Mouse (Mus musculus): ENCODE measurements at regions not wholly inside any gene's neighbourhood (a gene's known extent, or its start where the extent isn't known, plus 50 kb on each side); places are given as distances from the start of the nearest gene placed in this dataset.

DNA sequence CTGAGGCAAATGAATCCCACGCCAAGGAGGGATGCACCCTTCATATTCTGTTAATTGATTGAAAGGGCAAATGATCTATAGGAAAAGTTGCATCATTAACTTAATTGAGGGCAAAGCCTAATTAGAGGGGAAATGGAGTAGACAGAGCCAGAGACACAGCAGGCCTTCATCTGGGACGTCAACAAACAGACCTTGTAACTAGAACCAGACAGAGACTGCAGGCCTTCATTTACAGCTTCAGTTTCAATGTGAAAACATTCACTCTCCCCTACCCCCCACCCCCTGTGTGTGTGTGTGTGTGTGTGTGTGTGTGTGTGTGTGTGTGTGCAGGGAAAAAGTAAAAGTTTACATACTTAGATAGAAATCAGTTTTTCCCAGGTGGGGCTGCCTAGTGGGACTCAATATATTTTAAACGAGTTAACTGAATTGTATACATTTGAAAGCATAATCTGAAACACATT is 97.2 kb downstream of the Spry2 start:
- ATAC-seq (ENCODE audit: extremely low read depth, insufficient number of reproducible peaks, low FRiP score, poor library complexity, severe bottlenecking), result no peak
- H3K36me3 ChIP-seq (replicated peaks), result no peaks in the 10 kb centered on the region
- TF ChIP-seq CTCF (IDR thresholded peaks at IDR 0.05; ENCODE audit: low read depth, low read length), result no peak
- no peak for TF ChIP-seq POLR2AphosphoS5 (IDR thresholded peaks at IDR 0.05; ENCODE audit: insufficient replicate concordance, low read depth, low read length)
- TF ChIP-seq TAL1 (conservative IDR thresholded peaks at IDR 0.05; ENCODE audit: low read depth, low read length), result no peak
- TF ChIP-seq GATA2 (IDR thresholded peaks at IDR 0.05; ENCODE audit: borderline replicate concordance, low read depth, low read length), result no peak
- TF ChIP-seq GATA1 (IDR thresholded peaks at IDR 0.05; ENCODE audit: borderline replicate concordance, low read length), result no peak

DNA sequence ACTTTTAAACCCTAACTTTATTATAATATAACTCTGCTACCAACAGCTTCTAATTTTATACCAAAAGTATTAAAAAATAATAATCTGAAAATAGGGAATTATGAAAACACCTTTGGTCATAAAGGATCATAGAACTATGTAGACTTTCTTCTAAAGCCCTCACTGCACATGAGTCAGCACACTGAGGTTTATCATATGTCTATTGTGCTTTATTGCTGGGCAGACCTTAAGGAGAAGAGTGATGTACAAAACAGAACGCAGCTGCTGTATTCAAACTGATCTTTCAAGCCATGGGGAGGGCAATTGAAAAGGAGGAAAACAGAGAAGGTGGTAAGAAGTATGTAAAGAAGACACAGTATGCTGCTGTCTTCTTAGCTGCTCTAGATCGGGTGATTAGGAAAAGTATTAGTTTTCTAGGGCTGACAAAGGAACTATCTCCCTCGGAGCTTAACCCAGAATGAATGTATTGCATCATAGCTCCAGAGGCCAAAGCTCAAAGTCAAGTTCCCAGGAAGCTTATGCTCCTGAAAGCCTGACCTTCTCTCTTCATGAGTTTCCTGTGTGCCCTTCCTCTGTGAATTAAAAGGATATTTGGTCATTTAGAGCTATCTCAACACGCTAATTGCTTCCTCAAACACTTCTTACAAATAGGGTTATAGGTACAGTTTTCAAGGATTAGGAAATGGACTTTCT is 103.5 kb downstream of the Spry2 start:
- Histone ChIP-seq H3K4me1 (ENCODE audit: insufficient read depth, low read depth, low read length) (no peaks in the 10 kb centered on the region), H3K27me3 (ENCODE audit: insufficient read depth, low read length) (no peaks in the 10 kb centered on the region), H3K9me3 (replicated peaks) (peaks cover 26% of the 10 kb centered on the region), H3K36me3 (replicated peaks) (no peaks in the 10 kb centered on the region), H3K4me3 (ENCODE audit: low read depth, low read length) (no peak overlapping the region)
- DNase-seq (ENCODE audit: low spot score) (no peak), ATAC-seq (ENCODE audit: extremely low read depth, insufficient number of reproducible peaks, low FRiP score, poor library complexity, severe bottlenecking) (no peak)
- no peak for TF ChIP-seq CTCF (IDR thresholded peaks at IDR 0.05; ENCODE audit: low read depth, low read length)
- no peak for TF ChIP-seq GATA1 (IDR thresholded peaks at IDR 0.05; ENCODE audit: borderline replicate concordance, low read length)
- no peak for TF ChIP-seq POLR2AphosphoS5 (IDR thresholded peaks at IDR 0.05; ENCODE audit: insufficient replicate concordance, low read depth, low read length)
- no peak for TF ChIP-seq TAL1 (conservative IDR thresholded peaks at IDR 0.05; ENCODE audit: low read depth, low read length)
- no peak for TF ChIP-seq GATA2 (IDR thresholded peaks at IDR 0.05; ENCODE audit: borderline replicate concordance, low read depth, low read length)

More for the DNA sequence above, 97.2 kb downstream of the Spry2 start:
- H3K4me3 ChIP-seq (ENCODE audit: low read depth, low read length), result no peak overlapping the region
- H3K9me3 ChIP-seq (replicated peaks), result peaks cover 32% of the 10 kb centered on the region
- DNase-seq (ENCODE audit: low spot score), result no peak
- no peaks in the 10 kb centered on the region for H3K27me3 ChIP-seq (ENCODE audit: insufficient read depth, low read length)
- H3K4me1 ChIP-seq (ENCODE audit: insufficient read depth, low read depth, low read length), result no peaks in the 10 kb centered on the region

DNA sequence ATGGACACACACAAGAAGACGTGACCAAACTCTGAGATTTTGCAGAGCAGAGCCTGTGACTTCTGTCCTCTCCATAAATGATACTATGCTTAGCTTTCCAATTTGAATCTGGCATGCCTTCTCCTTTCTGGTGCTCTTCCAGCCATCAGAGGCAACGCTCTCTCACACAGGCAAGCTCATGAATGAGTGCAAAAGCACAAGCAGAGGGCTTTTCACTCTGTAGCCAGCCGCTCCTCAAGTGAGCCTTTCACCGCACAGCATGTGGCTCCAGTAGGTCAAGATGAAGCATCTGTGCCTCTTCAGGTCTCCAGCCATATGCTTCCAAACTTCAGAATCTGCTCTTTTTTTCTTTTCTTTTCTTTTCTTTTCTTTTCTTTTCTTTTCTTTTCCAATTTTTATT is 106.2 kb downstream of the Spry2 start:
- ATAC-seq (ENCODE audit: extremely low read depth, insufficient number of reproducible peaks, low FRiP score, poor library complexity, severe bottlenecking) (no peak), DNase-seq (ENCODE audit: low spot score) (no peak)
- Histone ChIP-seq H3K27me3 (ENCODE audit: insufficient read depth, low read length) (no peaks in the 10 kb centered on the region), H3K36me3 (replicated peaks) (no peaks in the 10 kb centered on the region), H3K4me1 (ENCODE audit: insufficient read depth, low read depth, low read length) (no peaks in the 10 kb centered on the region), H3K4me3 (ENCODE audit: low read depth, low read length) (no peak overlapping the region), H3K9me3 (replicated peaks) (peaks cover 26% of the 10 kb centered on the region)
- no peak for TF ChIP-seq TAL1 (conservative IDR thresholded peaks at IDR 0.05; ENCODE audit: low read depth, low read length)
- TF ChIP-seq GATA2 (IDR thresholded peaks at IDR 0.05; ENCODE audit: borderline replicate concordance, low read depth, low read length), result no peak
- no peak for TF ChIP-seq CTCF (IDR thresholded peaks at IDR 0.05; ENCODE audit: low read depth, low read length)

DNA sequence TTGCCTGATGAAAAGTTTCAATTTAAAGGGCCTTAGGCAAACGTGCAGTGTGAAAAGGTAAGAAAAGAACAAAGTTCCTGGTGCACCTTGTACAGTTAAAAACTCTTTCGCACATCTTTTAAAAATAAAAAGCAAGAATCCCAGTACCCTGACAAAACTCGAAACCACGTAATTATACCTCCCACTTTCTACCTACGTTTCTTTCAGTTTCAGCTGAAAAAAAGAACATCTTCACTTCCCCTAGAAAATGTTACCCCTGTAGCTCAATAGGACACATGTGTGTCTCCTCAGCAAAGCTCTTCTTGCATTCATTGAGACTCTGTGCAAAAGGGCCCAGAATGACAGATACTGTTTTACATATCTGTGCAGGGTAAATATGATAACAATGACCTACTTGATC is 113.2 kb downstream of the Spry2 start:
- no peak for TF ChIP-seq GATA2 (IDR thresholded peaks at IDR 0.05; ENCODE audit: borderline replicate concordance, low read depth, low read length)
- TF ChIP-seq GATA1 (IDR thresholded peaks at IDR 0.05; ENCODE audit: borderline replicate concordance, low read length), result no peak
- TF ChIP-seq CTCF (IDR thresholded peaks at IDR 0.05; ENCODE audit: low read depth, low read length), result no peak
- TF ChIP-seq TAL1 (conservative IDR thresholded peaks at IDR 0.05; ENCODE audit: low read depth, low read length), result no peak
- TF ChIP-seq POLR2AphosphoS5 (IDR thresholded peaks at IDR 0.05; ENCODE audit: insufficient replicate concordance, low read depth, low read length), result no peak
- Histone ChIP-seq H3K27me3 (ENCODE audit: insufficient read depth, low read length) (no peaks in the 10 kb centered on the region), H3K9me3 (replicated peaks) (peaks cover 28% of the 10 kb centered on the region), H3K4me1 (ENCODE audit: insufficient read depth, low read depth, low read length) (no peaks in the 10 kb centered on the region), H3K36me3 (replicated peaks) (no peaks in the 10 kb centered on the region), H3K4me3 (ENCODE audit: low read depth, low read length) (no peak overlapping the region)
- no peak for ATAC-seq (ENCODE audit: extremely low read depth, insufficient number of reproducible peaks, low FRiP score, poor library complexity, severe bottlenecking)
- no peak for DNase-seq (ENCODE audit: low spot score)

DNA sequence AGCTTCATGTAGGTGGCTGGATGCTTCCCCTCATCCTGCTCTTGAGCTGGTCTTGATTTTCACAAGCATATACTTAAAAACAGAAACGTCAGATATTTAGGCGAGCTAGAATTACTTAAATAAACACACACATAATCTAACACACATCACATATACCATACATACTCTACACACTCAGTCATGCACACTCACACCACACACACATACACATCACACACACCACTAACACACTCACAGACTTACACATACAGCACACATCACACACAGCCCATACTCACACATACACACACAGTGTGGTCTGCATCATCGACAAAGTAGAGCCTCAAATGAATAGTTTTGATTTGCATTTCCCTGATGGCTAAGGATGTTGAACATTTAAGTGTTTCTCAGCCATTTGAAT is 116.9 kb downstream of the Spry2 start:
- Histone ChIP-seq H3K4me3 (ENCODE audit: low read depth, low read length) (no peak overlapping the region), H3K36me3 (replicated peaks) (no peaks in the 10 kb centered on the region), H3K27me3 (ENCODE audit: insufficient read depth, low read length) (no peaks in the 10 kb centered on the region), H3K9me3 (replicated peaks) (peaks cover 17% of the 10 kb centered on the region), H3K4me1 (ENCODE audit: insufficient read depth, low read depth, low read length) (no peaks in the 10 kb centered on the region)
- DNase-seq (ENCODE audit: low spot score) (no peak), ATAC-seq (ENCODE audit: extremely low read depth, insufficient number of reproducible peaks, low FRiP score, poor library complexity, severe bottlenecking) (peak; percentile 22; the same call in 1 of the 2 replicates)
- TF ChIP-seq GATA2 (IDR thresholded peaks at IDR 0.05; ENCODE audit: borderline replicate concordance, low read depth, low read length) (no peak), GATA1 (IDR thresholded peaks at IDR 0.05; ENCODE audit: borderline replicate concordance, low read length) (no peak), POLR2AphosphoS5 (IDR thresholded peaks at IDR 0.05; ENCODE audit: insufficient replicate concordance, low read depth, low read length) (no peak), TAL1 (conservative IDR thresholded peaks at IDR 0.05; ENCODE audit: low read depth, low read length) (no peak), CTCF (IDR thresholded peaks at IDR 0.05; ENCODE audit: low read depth, low read length) (no peak)

DNA sequence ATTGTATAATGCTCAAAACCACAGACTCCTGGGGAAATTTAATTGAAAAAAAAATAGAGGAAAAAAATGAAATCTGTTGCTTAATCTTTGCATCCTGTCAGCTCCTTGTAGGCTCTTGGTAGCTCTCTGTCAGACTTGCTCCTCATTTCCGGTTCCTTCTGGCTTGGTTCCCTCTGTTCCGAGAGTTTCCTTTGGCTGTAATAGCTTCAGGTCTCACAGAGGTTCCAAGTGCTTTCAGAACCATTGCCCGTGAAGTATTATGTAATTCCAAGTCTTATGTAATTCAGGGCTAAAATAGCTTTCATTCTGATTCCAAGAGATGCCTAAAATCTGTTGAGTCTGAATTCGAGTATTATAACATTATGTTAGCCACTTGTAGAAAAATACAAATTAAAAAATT is 117.3 kb downstream of the Spry2 start:
- Histone ChIP-seq H3K4me1 (ENCODE audit: insufficient read depth, low read depth, low read length) (no peaks in the 10 kb centered on the region), H3K9me3 (replicated peaks) (peaks cover 21% of the 10 kb centered on the region), H3K36me3 (replicated peaks) (no peaks in the 10 kb centered on the region), H3K4me3 (ENCODE audit: low read depth, low read length) (no peak overlapping the region), H3K27me3 (ENCODE audit: insufficient read depth, low read length) (no peaks in the 10 kb centered on the region)
- no peak for TF ChIP-seq CTCF (IDR thresholded peaks at IDR 0.05; ENCODE audit: low read depth, low read length)
- TF ChIP-seq POLR2AphosphoS5 (IDR thresholded peaks at IDR 0.05; ENCODE audit: insufficient replicate concordance, low read depth, low read length), result no peak
- no peak for TF ChIP-seq GATA1 (IDR thresholded peaks at IDR 0.05; ENCODE audit: borderline replicate concordance, low read length)
- TF ChIP-seq GATA2 (IDR thresholded peaks at IDR 0.05; ENCODE audit: borderline replicate concordance, low read depth, low read length), result no peak
- TF ChIP-seq TAL1 (conservative IDR thresholded peaks at IDR 0.05; ENCODE audit: low read depth, low read length), result no peak
- ATAC-seq (ENCODE audit: extremely low read depth, insufficient number of reproducible peaks, low FRiP score, poor library complexity, severe bottlenecking), result no peak
- no peak for DNase-seq (ENCODE audit: low spot score)
